ENCODE assay signal across 8 mouse cellular contexts in the genomic region with DNA sequence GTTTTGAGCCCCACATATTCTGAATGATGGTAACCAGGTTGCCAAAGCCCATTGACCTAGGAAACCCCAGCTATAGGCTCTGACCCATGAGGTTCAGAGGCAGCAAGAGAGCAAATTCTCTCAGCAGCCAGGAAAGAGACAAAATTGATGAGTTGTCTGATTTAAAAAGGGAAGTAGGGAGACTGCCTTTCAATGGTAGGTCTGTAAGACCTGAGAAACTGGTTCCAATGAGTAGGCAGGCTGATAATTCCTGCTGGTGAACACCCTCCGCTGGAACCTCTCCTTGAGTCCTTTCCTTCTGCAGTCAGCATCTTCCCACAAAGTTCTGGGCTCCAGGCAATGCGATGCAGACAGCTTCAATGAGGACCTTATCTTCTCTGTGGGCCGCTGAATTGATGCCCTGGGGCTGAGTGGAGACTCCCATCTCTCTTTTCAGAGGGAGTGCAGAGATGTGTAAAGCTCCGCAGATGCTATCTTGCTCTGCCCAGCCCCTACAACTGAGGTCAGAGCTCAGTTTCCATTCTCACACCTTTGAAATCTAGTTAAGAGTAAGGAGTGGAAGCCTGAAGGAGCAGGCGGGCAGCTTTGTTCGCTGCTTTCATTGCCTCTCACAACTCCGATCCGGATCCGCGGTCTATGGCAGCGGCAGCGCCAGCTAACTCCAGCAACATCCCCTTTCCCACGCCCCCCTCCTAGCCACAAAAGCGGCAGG.
A peak's percentile ranks its signal among the peaks of the same experiment; 100 is the strongest.
DNase-seq lines count a peak whose midpoint lies in the region; ATAC-seq and TF ChIP-seq lines count a peak whose summit lies in the region.

No protein-coding gene starts in this region.

- WGBS in spleen, adult 2 months, result 14% methylated on average over 14 of the region's 14 CpGs
- 3% methylated on average over 14 of the region's 14 CpGs for WGBS in limb, embryonic 12.5 days
- WGBS in stomach, embryonic 15.5 days, result 6% methylated on average over 14 of the region's 14 CpGs

- DNase-seq in spleen, adult 2 months (ENCODE audit: low read depth in 1 of 2, low spot score in 2 of 2), result no peak
- DNase-seq in spleen, postnatal 14 days (ENCODE audit: low spot score in 2 of 2), result no peak
- no peak for DNase-seq in layer of hippocampus, adult 11-12 months (ENCODE audit: low spot score)
- no peak for DNase-seq in spleen, adult 12 weeks (ENCODE audit: low spot score)

- H3K27ac ChIP-seq in spleen, adult 2 months (ENCODE audit: insufficient read depth, low read length), result no peak overlapping the region
- H3K27ac ChIP-seq in limb, embryonic 12.5 days, result no peak overlapping the region
- H3K27ac ChIP-seq in stomach, embryonic 15.5 days, result peak overlapping the region; percentile 65

- peaks cover 10% of the 10 kb centered on the region for H3K4me1 ChIP-seq in erythroblast, embryonic 14.5 days (ENCODE audit: control insufficient read depth)
- H3K4me1 ChIP-seq in spleen, adult 2 months (ENCODE audit: control insufficient read depth, insufficient read depth, insufficient read length), result peaks cover 7% of the 10 kb centered on the region; the same call in 1 of the 2 replicates
- H3K4me1 ChIP-seq in limb, embryonic 12.5 days (replicated peaks), result peaks cover 29% of the 10 kb centered on the region
- H3K4me1 ChIP-seq in stomach, embryonic 15.5 days, result peaks cover 20% of the 10 kb centered on the region; the same call in 1 of the 2 replicates

- no peak for TF ChIP-seq CTCF in spleen, adult 2 months (IDR thresholded peaks at IDR 0.05; ENCODE audit: extremely low read depth, insufficient read depth, insufficient read length, insufficient replicate concordance)

- peak overlapping the region; percentile 4 for H3K4me3 ChIP-seq in erythroblast, embryonic 14.5 days (replicated peaks)
- peak overlapping the region; percentile 58 for H3K4me3 ChIP-seq in spleen, adult 2 months (ENCODE audit: extremely low read depth, insufficient read depth, insufficient read length)
- peak overlapping the region; percentile 49 for H3K4me3 ChIP-seq in limb, embryonic 12.5 days (replicated peaks)
- H3K4me3 ChIP-seq in stomach, embryonic 15.5 days (replicated peaks), result peak overlapping the region; percentile 63

- no peak for TF ChIP-seq POLR2A in spleen, adult 2 months (IDR thresholded peaks at IDR 0.05; ENCODE audit: low read depth, low read length)

- ATAC-seq in erythroblast, adult 5-6 weeks (replicated peaks; ENCODE audit: low FRiP score, poor library complexity, severe bottlenecking), result no peak
- no peak for ATAC-seq in limb, embryonic 12.5 days (ENCODE audit: insufficient number of reproducible peaks, insufficient read depth, low FRiP score, low TSS enrichment, low read depth)
- ATAC-seq in stomach, embryonic 15.5 days (ENCODE audit: insufficient read depth, low FRiP score, low read depth), result no peak

- no peaks in the 10 kb centered on the region; the same call in 1 of the 2 replicates for H3K9me3 ChIP-seq in erythroblast, embryonic 14.5 days (ENCODE audit: control insufficient read depth, low read length)
- H3K9me3 ChIP-seq in limb, embryonic 12.5 days, result no peaks in the 10 kb centered on the region
- no peaks in the 10 kb centered on the region for H3K9me3 ChIP-seq in stomach, embryonic 15.5 days

- H3K9ac ChIP-seq in limb, embryonic 12.5 days (replicated peaks), result peak overlapping the region; percentile 35
- no peak overlapping the region for H3K9ac ChIP-seq in stomach, embryonic 15.5 days

- H3K4me2 ChIP-seq in limb, embryonic 12.5 days, result peak overlapping the region; percentile 85
- H3K4me2 ChIP-seq in stomach, embryonic 15.5 days, result peak overlapping the region; percentile 80

- H3K27me3 ChIP-seq in erythroblast, embryonic 14.5 days (ENCODE audit: control insufficient read depth), result peaks cover 70% of the 10 kb centered on the region
- H3K27me3 ChIP-seq in spleen, adult 2 months (ENCODE audit: control insufficient read depth, insufficient read depth, low read length), result no peaks in the 10 kb centered on the region; the same call in 1 of the 2 replicates
- H3K27me3 ChIP-seq in limb, embryonic 12.5 days, result peaks cover 10% of the 10 kb centered on the region; the same call in 1 of the 2 replicates
- H3K27me3 ChIP-seq in stomach, embryonic 15.5 days (replicated peaks), result no peaks in the 10 kb centered on the region

- no peaks in the 10 kb centered on the region for H3K36me3 ChIP-seq in erythroblast, embryonic 14.5 days (ENCODE audit: control insufficient read depth)
- H3K36me3 ChIP-seq in spleen, adult 2 months (ENCODE audit: control insufficient read depth, insufficient read depth, low read length), result no peaks in the 10 kb centered on the region
- no peaks in the 10 kb centered on the region for H3K36me3 ChIP-seq in limb, embryonic 12.5 days
- no peaks in the 10 kb centered on the region for H3K36me3 ChIP-seq in stomach, embryonic 15.5 days

Comparison
In these comparisons a context has a peak if more than half of its experiments do, and no peak if none do; other contexts are left out.
1. H3K4me3 ChIP-seq: peak in every context shown above with its lines; median percentile 63 in stomach, embryonic 15.5 days; 58 in spleen, adult 2 months; 49 in limb, embryonic 12.5 days; 4 in erythroblast, embryonic 14.5 days.